Mouse (Mus musculus) intestine, embryonic 16.5 days (tissue): ENCODE results near the gene Pced1a. TPM values are rescaled to one million over a fixed set of nuclear protein-coding genes. Genes with fewer than 3 reads are reported as not detected.

Source experiments
- ATAC-seq: fragments of 200-750 bp; cut with Nextera tagmentation; 2 replicates; pipeline ENCODE4 v1.8.0; 2017; ENCODE audit warnings: moderate TSS enrichment, moderate library complexity
- H3K27ac ChIP-seq: fragments of 300-500 bp; sonication (generic); 2 replicates; pipeline ENCODE4 v1.5.1; 2014; ENCODE audit warnings: mild to moderate bottlenecking, low read length
- H3K27me3 ChIP-seq: fragments of 300-500 bp; sonication (generic); replicated peaks from 2 replicates; pipeline ENCODE4 v1.6.1; 2014; ENCODE audit warnings: low read length, control low read depth, mixed read lengths; ENCODE audit not compliant: control insufficient read depth, insufficient read depth
- H3K36me3 ChIP-seq: fragments of 300-500 bp; sonication (generic); 2 replicates; pipeline ENCODE4 v1.6.1; 2014; ENCODE audit warnings: low read length, control low read depth; ENCODE audit not compliant: control insufficient read depth, insufficient read depth
- H3K4me1 ChIP-seq: fragments of 300-500 bp; sonication (generic); 2 replicates; pipeline ENCODE4 v1.6.1; 2014; ENCODE audit warnings: low read length, control low read depth, mixed read lengths; ENCODE audit not compliant: control insufficient read depth, insufficient read depth
- H3K4me2 ChIP-seq: fragments of 300-500 bp; sonication (generic); 2 replicates; pipeline ENCODE4 v1.6.1; 2014; ENCODE audit warnings: low read depth, low read length, control low read depth
- H3K4me3 ChIP-seq: fragments of 300-500 bp; sonication (generic); 2 replicates; pipeline ENCODE4 v1.5.1; 2014; ENCODE audit warnings: mild to moderate bottlenecking, low read length
- H3K9ac ChIP-seq: fragments of 300-500 bp; sonication (generic); 2 replicates; pipeline ENCODE4 v1.6.1; 2014; ENCODE audit warnings: low read depth, low read length
- H3K9me3 ChIP-seq: fragments of 300-500 bp; sonication (generic); 2 replicates; pipeline ENCODE4 v1.6.1; 2016; ENCODE audit warnings: low read length, control low read depth; ENCODE audit not compliant: control insufficient read depth
- WGBS: fragments of 180-500 bp; shearing (Covaris S2); extraction: QIAGEN DNeasy Blood & Tissue Kit; methylation state at CpG from one replicate; pipeline ENCODE4 v1.1.7; 2014; 5-methylcytosine and 5-hydroxymethylcytosine counted together
- polyA plus RNA-seq: library from polyadenylated mRNA; unstranded; fragments of >200 nt; fragmentation: Nextera tagmentation; extraction: Ambion mirVana; gene quantifications from 2 replicates; pipeline ENCODE4 v1.2.1, GENCODE M21; 2015

The Pced1a gene
- 10.7 and 13.2 TPM in 2 replicates for polyA plus RNA-seq

- Histone ChIP-seq H3K4me3 (peak within 1 kb of the TSS; percentile 94), H3K9me3 (no peaks in the 10 kb centered on the region), H3K9ac (peak within 1 kb of the TSS; percentile 91), H3K27me3 (no peaks in the 10 kb centered on the region), H3K27ac (peak within 1 kb of the TSS; percentile 90), H3K4me1 (peaks cover 13% of the 10 kb centered on the region), H3K36me3 (0 out of 2 replicates have a peak, but pooled peaks cover 4% of the 10 kb centered on the region), H3K4me2 (peak within 1 kb of the TSS; percentile 92)
- peak; percentile 97 for ATAC-seq
- under 1% methylated on average over 58 of the region's 58 CpGs for WGBS
Measured at GRCm38 (mm10) chr2:130424126-130424853, at the start of gene Pced1a, which contains the start of gene Vps16. Gene Pced1a (minus strand): TSS chr2:130424701. Gene Vps16 (plus strand): TSS chr2:130424339.

- Histone ChIP-seq H3K27me3 (no peaks in the 10 kb centered on the region), H3K4me2 (no peak overlapping the region), H3K4me3 (no peak overlapping the region), H3K36me3 (no peaks in the 10 kb centered on the region), H3K9ac (no peak overlapping the region), H3K9me3 (no peaks in the 10 kb centered on the region), H3K27ac (no peak overlapping the region), H3K4me1 (no peaks in the 10 kb centered on the region)
- 72% methylated on average over 8 of the region's 8 CpGs for WGBS
- no peak for ATAC-seq
Measured at GRCm38 (mm10) chr2:130472908-130473510, 48.5 kb upstream of the Pced1a start.

GRCm38 (mm10) chr2:130469935-130470334 lies 45.4 kb upstream of the Pced1a start:
- no peak overlapping the region for H3K4me2 ChIP-seq
- ATAC-seq = no peak
- no peaks in the 10 kb centered on the region for H3K36me3 ChIP-seq
- H3K27ac ChIP-seq = no peak overlapping the region
- H3K4me3 ChIP-seq = no peak overlapping the region
- H3K4me1 ChIP-seq = no peaks in the 10 kb centered on the region
- no peaks in the 10 kb centered on the region for H3K27me3 ChIP-seq
- WGBS = 74% methylated on average over 2 of the region's 2 CpGs
- no peaks in the 10 kb centered on the region for H3K9me3 ChIP-seq
- no peak overlapping the region for H3K9ac ChIP-seq

- Histone ChIP-seq H3K9ac (no peak overlapping the region), H3K4me2 (no peak overlapping the region), H3K4me3 (no peak overlapping the region), H3K27ac (no peak overlapping the region), H3K36me3 (no peaks in the 10 kb centered on the region), H3K4me1 (no peaks in the 10 kb centered on the region), H3K27me3 (no peaks in the 10 kb centered on the region), H3K9me3 (no peaks in the 10 kb centered on the region)
- 58% methylated on average over 4 of the region's 4 CpGs for WGBS
- ATAC-seq = no peak
Measured at GRCm38 (mm10) chr2:130469366-130469765, 44.9 kb upstream of the Pced1a start.

GRCm38 (mm10) chr2:130466438-130466837 lies 41.9 kb upstream of the Pced1a start:
- no peaks in the 10 kb centered on the region for H3K36me3 ChIP-seq
- no peak overlapping the region for H3K4me3 ChIP-seq
- H3K27me3 ChIP-seq = no peaks in the 10 kb centered on the region
- no peak overlapping the region for H3K27ac ChIP-seq
- no peak for ATAC-seq
- H3K9ac ChIP-seq = no peak overlapping the region
- WGBS = 77% methylated on average over 1 of the region's 1 CpGs
- no peaks in the 10 kb centered on the region for H3K9me3 ChIP-seq
- H3K4me1 ChIP-seq = peaks cover 1% of the 10 kb centered on the region; the same call in 1 of the 2 replicates
- H3K4me2 ChIP-seq = no peak overlapping the region

GRCm38 (mm10) chr2:130461287-130462071 lies 37.0 kb upstream of the Pced1a start:
- no peak overlapping the region for H3K4me3 ChIP-seq
- no peak for ATAC-seq
- H3K4me1 ChIP-seq = peaks cover 4% of the 10 kb centered on the region
- 44% methylated on average over 15 of the region's 15 CpGs for WGBS
- H3K9ac ChIP-seq = no peak overlapping the region
- H3K27ac ChIP-seq = no peak overlapping the region
- H3K4me2 ChIP-seq = no peak overlapping the region
- H3K9me3 ChIP-seq = no peaks in the 10 kb centered on the region
- no peaks in the 10 kb centered on the region for H3K36me3 ChIP-seq
- no peaks in the 10 kb centered on the region for H3K27me3 ChIP-seq

GRCm38 (mm10) chr2:130459576-130459975 lies 35.1 kb upstream of the Pced1a start:
- no peak overlapping the region for H3K4me2 ChIP-seq
- ATAC-seq = no peak
- no peaks in the 10 kb centered on the region for H3K9me3 ChIP-seq
- WGBS = 86% methylated on average over 3 of the region's 3 CpGs
- H3K9ac ChIP-seq = no peak overlapping the region
- no peaks in the 10 kb centered on the region for H3K27me3 ChIP-seq
- no peaks in the 10 kb centered on the region for H3K36me3 ChIP-seq
- H3K27ac ChIP-seq = no peak overlapping the region
- H3K4me3 ChIP-seq = no peak overlapping the region
- peaks cover 4% of the 10 kb centered on the region for H3K4me1 ChIP-seq

- no peaks in the 10 kb centered on the region for H3K27me3 ChIP-seq
- 87% methylated on average over 3 of the region's 3 CpGs for WGBS
- no peak overlapping the region for H3K27ac ChIP-seq
- peaks cover 4% of the 10 kb centered on the region for H3K4me1 ChIP-seq
- H3K4me3 ChIP-seq = no peak overlapping the region
- no peak overlapping the region for H3K9ac ChIP-seq
- no peaks in the 10 kb centered on the region for H3K36me3 ChIP-seq
- H3K9me3 ChIP-seq = no peaks in the 10 kb centered on the region
- no peak overlapping the region for H3K4me2 ChIP-seq
- no peak for ATAC-seq
Measured at GRCm38 (mm10) chr2:130457871-130458270, 33.4 kb upstream of the Pced1a start.

GRCm38 (mm10) chr2:130454748-130455370 lies 30.4 kb upstream of the Pced1a start:
- Histone ChIP-seq H3K36me3 (no peaks in the 10 kb centered on the region), H3K27ac (no peak overlapping the region), H3K4me2 (no peak overlapping the region), H3K9ac (no peak overlapping the region), H3K4me3 (no peak overlapping the region), H3K27me3 (no peaks in the 10 kb centered on the region), H3K9me3 (no peaks in the 10 kb centered on the region), H3K4me1 (peaks cover 9% of the 10 kb centered on the region)
- no peak for ATAC-seq
- WGBS = 58% methylated on average over 6 of the region's 6 CpGs
